Mouse (Mus musculus) hindbrain, postnatal 0 days (tissue): ENCODE measurements around the gene Zfp64. TPM values are rescaled to one million over a fixed set of nuclear protein-coding genes. Genes with fewer than 3 reads are reported as not detected.

Source experiments
- ATAC-seq: fragments of 200-750 bp; cut with Nextera tagmentation; 2 replicates; pipeline ENCODE4 v1.8.0; 2017; ENCODE audit warnings: mild to moderate bottlenecking, moderate TSS enrichment, moderate library complexity
- DNase-seq: peaks from one replicate; pipeline ENCODE4 v3.0.0-alpha.2; 2015; ENCODE audit warnings: low spot score
- H3K27ac ChIP-seq: fragments of 300-500 bp; sonication (generic); 2 replicates; pipeline ENCODE4 v1.5.1; 2014; ENCODE audit warnings: mild to moderate bottlenecking
- H3K27me3 ChIP-seq: fragments of 300-500 bp; sonication (generic); 2 replicates; pipeline ENCODE4 v1.6.1; 2014; ENCODE audit warnings: low read length, mixed read lengths; ENCODE audit not compliant: insufficient read depth
- H3K36me3 ChIP-seq: fragments of 300-500 bp; sonication (generic); 2 replicates; pipeline ENCODE4 v1.6.1; 2014; ENCODE audit warnings: low read length, mixed read lengths; ENCODE audit not compliant: insufficient read depth
- H3K4me1 ChIP-seq: fragments of 300-500 bp; sonication (generic); 2 replicates; pipeline ENCODE4 v1.6.1; 2014; ENCODE audit warnings: antibody characterized with exemption, low read length, mixed read lengths; ENCODE audit not compliant: insufficient read depth
- H3K4me2 ChIP-seq: fragments of 300-500 bp; sonication (generic); 2 replicates; pipeline ENCODE4 v1.6.1; 2014; ENCODE audit warnings: low read depth, mild to moderate bottlenecking, low read length, moderate library complexity, mixed read lengths
- H3K4me3 ChIP-seq: fragments of 300-500 bp; sonication (generic); 2 replicates; pipeline ENCODE4 v1.5.1; 2014; ENCODE audit warnings: low read length
- H3K9ac ChIP-seq: fragments of 300-500 bp; sonication (generic); replicated peaks from 2 replicates; pipeline ENCODE4 v1.6.1; 2014; ENCODE audit warnings: mild to moderate bottlenecking, low read length, moderate library complexity, mixed read lengths
- H3K9me3 ChIP-seq: fragments of 300-500 bp; sonication (generic); 2 replicates; pipeline ENCODE4 v1.6.1; 2016; ENCODE audit warnings: low read length, mixed read lengths
- CTCF ChIP-seq: IDR thresholded peaks from 2 replicates; pipeline ENCODE4 v1.5.1; 2016; ENCODE audit warnings: antibody characterized with exemption, control low read depth, low read depth
- WGBS: fragments of 180-500 bp; shearing (Covaris S2); extraction: QIAGEN DNeasy Blood & Tissue Kit; methylation state at CpG from one replicate; pipeline ENCODE4 v1.1.7; 2014; 5-methylcytosine and 5-hydroxymethylcytosine counted together
- polyA plus RNA-seq: library from polyadenylated mRNA; unstranded; fragments of >200 nt; fragmentation: Nextera tagmentation; extraction: Ambion mirVana; gene quantifications from 2 replicates; pipeline ENCODE4 v1.2.1, GENCODE M21; 2015
- total RNA-seq: library from RNA; depleted of rRNA; stranded (reverse); fragments of >200 nt; gene quantifications from 2 replicates; pipeline ENCODE4 v1.2.3, GENCODE M21; 2014

The Zfp64 gene
- total and polyA plus RNA-seq, 2 experiments from 2014 or later, result 27.5 to 44.3 TPM

- H3K4me2 ChIP-seq, result no peak overlapping the region
- TF ChIP-seq CTCF, result no peak
- no peak overlapping the region for H3K4me3 ChIP-seq
- DNase-seq (no peak), ATAC-seq (no peak)
- no peaks in the 10 kb centered on the region for H3K4me1 ChIP-seq
- no peak overlapping the region for H3K9ac ChIP-seq
- no peaks in the 10 kb centered on the region for H3K36me3 ChIP-seq
- H3K9me3 ChIP-seq, result no peaks in the 10 kb centered on the region
- WGBS, result 88% methylated on average over 7 of the region's 7 CpGs
- no peaks in the 10 kb centered on the region for H3K27me3 ChIP-seq
- no peak overlapping the region for H3K27ac ChIP-seq
These were observed 26.6 kb upstream of the Zfp64 start for GRCm38 (mm10) chr2:168981951-168982350.

DNA sequence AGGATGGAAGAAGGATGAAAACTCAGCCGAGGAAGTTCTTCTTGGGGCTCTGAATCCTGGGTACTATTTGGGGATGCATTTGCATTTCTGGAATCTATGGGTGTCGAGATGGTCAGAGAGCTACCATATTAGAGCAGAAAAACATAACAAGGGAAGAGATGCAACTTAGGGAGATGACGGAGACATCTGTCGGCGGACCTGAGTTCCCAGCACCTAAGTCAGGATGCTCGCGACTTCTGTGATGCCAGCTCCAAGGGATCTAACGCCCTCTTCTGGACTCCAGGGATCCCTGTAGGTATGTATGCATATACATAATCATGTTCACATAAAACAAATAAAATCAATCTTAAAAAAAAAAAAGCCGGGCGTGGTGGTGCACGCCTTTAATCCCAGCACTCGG is 26.1 kb upstream of the Zfp64 start:
- Histone ChIP-seq H3K9me3 (no peaks in the 10 kb centered on the region), H3K4me3 (no peak overlapping the region), H3K9ac (no peak overlapping the region), H3K27me3 (no peaks in the 10 kb centered on the region), H3K4me2 (no peak overlapping the region), H3K4me1 (no peaks in the 10 kb centered on the region), H3K36me3 (no peaks in the 10 kb centered on the region), H3K27ac (no peak overlapping the region)
- ATAC-seq (no peak), DNase-seq (no peak)
- whole genome bisulfite sequencing, result 79% methylated on average over 12 of the region's 12 CpGs
- TF ChIP-seq CTCF, result no peak

GRCm38 (mm10) chr2:168980859-168981258 is 25.5 kb upstream of the Zfp64 start:
- 57% methylated on average over 6 of the region's 6 CpGs for WGBS
- DNase-seq (peak; percentile 63), ATAC-seq (peak; percentile 92)
- no peak overlapping the region for H3K4me2 ChIP-seq
- H3K4me1 ChIP-seq, result no peaks in the 10 kb centered on the region
- no peak overlapping the region for H3K27ac ChIP-seq
- TF ChIP-seq CTCF, result no peak; the same call in 1 of the 2 replicates
- H3K4me3 ChIP-seq, result no peak overlapping the region
- H3K27me3 ChIP-seq, result no peaks in the 10 kb centered on the region
- H3K9ac ChIP-seq, result no peak overlapping the region
- H3K36me3 ChIP-seq, result no peaks in the 10 kb centered on the region
- H3K9me3 ChIP-seq, result no peaks in the 10 kb centered on the region

DNA sequence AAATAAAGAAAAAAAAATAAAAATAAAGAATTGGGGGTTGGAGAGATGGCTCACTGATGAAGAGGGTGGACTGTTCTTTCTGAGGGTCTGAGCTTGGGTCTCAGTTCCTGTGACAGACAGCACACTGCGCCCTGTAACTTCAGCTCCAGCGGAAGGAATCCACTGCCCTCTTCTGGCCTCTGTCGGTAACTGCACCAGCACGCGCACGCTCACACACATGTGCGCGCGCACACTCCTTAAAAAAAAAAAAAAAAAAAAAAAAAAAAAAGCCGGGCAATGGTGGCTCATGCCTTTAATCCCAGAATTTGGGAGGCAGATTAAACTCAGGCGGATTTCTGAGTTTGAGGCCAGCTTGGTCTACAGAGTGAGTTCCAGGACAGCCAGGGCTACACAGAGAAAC is 24.4 kb upstream of the Zfp64 start:
- H3K4me1 ChIP-seq, result no peaks in the 10 kb centered on the region
- H3K9me3 ChIP-seq, result 0 out of 2 replicates have a peak, but pooled peaks cover 3% of the 10 kb centered on the region
- no peak overlapping the region for H3K4me3 ChIP-seq
- no peak overlapping the region for H3K9ac ChIP-seq
- TF ChIP-seq CTCF, result peak; percentile 41; the same call in 1 of the 2 replicates
- 63% methylated on average over 11 of the region's 11 CpGs for WGBS
- DNase-seq (peak; percentile 38), ATAC-seq (no peak)
- no peak overlapping the region for H3K27ac ChIP-seq
- no peaks in the 10 kb centered on the region for H3K36me3 ChIP-seq
- H3K4me2 ChIP-seq, result no peak overlapping the region
- no peaks in the 10 kb centered on the region for H3K27me3 ChIP-seq

DNA sequence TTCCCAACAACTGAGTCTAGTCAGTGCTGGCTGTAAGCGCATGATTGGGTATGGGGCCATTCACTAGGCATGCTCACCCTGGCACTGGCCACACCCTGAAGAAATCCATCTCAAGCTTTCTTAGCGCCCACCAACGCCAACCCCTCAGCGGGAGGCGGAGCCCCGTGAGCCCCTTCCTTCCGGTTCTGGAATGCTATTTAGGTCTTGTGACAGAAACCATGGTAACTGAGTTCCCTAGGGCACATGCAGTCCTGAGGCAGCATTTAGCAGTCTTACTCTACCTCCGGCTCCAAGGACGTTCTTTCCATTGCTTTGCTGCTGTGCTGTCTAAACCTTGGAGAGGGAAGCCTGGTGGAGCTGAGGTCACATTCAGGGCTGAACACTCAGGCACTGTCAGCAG is 22.6 kb upstream of the Zfp64 start:
- Histone ChIP-seq H3K27me3 (no peaks in the 10 kb centered on the region), H3K9ac (no peak overlapping the region), H3K9me3 (0 out of 2 replicates have a peak, but pooled peaks cover 3% of the 10 kb centered on the region), H3K4me3 (no peak overlapping the region), H3K4me1 (no peaks in the 10 kb centered on the region), H3K36me3 (no peaks in the 10 kb centered on the region), H3K27ac (no peak overlapping the region), H3K4me2 (no peak overlapping the region)
- DNase-seq (peak; percentile 69), ATAC-seq (peak; percentile 72; the same call in 1 of the 2 replicates)
- TF ChIP-seq CTCF, result no peak
- 54% methylated on average over 9 of the region's 9 CpGs for WGBS

GRCm38 (mm10) chr2:168970131-168970530 is 14.7 kb upstream of the Zfp64 start:
- Histone ChIP-seq H3K4me3 (no peak overlapping the region), H3K36me3 (no peaks in the 10 kb centered on the region), H3K4me2 (no peak overlapping the region), H3K9me3 (peaks cover 9% of the 10 kb centered on the region), H3K9ac (no peak overlapping the region), H3K27me3 (no peaks in the 10 kb centered on the region), H3K4me1 (no peaks in the 10 kb centered on the region), H3K27ac (no peak overlapping the region)
- no peak for TF ChIP-seq CTCF
- DNase-seq (no peak), ATAC-seq (no peak)
- WGBS, result 95% methylated on average over 20 of the region's 20 CpGs

DNA sequence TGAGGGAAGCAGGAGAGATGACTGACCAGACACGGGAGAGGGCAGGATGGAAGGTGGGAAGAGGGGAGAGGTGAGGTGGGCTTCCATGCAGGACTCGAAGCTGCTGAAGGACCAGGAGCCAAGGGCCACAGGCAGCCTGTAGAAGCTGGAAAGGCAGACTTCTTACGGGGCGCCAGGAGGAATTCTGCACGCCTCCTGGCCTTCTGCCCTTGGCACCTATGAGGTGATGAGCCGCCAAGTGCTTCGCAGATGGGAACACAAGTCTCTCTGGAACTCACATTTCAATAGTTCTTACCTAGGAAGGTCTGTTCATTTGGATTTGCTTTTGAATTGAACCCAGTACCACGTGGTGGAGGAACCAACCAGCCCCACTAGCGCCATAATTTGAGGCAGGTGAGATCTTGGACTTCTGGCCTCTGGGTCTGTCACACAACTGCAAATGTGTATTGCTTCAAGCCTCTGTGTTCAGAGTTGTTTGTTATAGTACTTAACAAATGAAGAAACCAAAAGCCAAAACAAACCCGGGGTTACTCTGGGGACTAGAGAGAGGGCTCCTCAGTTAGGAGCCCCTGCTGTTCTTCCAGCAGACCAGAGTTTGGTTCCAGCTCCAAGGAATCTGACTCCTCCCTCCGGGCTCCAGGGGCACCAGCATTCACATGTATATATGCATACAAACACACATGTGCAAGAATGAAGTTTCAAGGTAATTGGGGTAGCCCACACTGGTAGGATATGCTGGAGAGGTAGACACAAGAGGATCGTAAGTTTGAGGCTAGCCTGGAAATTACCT is 12.9 kb upstream of the Zfp64 start:
- WGBS, result 85% methylated on average over 12 of the region's 12 CpGs
- Histone ChIP-seq H3K4me1 (no peaks in the 10 kb centered on the region), H3K9ac (no peak overlapping the region), H3K27ac (no peak overlapping the region), H3K27me3 (no peaks in the 10 kb centered on the region), H3K4me2 (no peak overlapping the region), H3K36me3 (no peaks in the 10 kb centered on the region), H3K9me3 (peaks cover 12% of the 10 kb centered on the region), H3K4me3 (no peak overlapping the region)
- no peak for ATAC-seq
- no peak for DNase-seq
- TF ChIP-seq CTCF, result no peak
